In the genomic region with DNA sequence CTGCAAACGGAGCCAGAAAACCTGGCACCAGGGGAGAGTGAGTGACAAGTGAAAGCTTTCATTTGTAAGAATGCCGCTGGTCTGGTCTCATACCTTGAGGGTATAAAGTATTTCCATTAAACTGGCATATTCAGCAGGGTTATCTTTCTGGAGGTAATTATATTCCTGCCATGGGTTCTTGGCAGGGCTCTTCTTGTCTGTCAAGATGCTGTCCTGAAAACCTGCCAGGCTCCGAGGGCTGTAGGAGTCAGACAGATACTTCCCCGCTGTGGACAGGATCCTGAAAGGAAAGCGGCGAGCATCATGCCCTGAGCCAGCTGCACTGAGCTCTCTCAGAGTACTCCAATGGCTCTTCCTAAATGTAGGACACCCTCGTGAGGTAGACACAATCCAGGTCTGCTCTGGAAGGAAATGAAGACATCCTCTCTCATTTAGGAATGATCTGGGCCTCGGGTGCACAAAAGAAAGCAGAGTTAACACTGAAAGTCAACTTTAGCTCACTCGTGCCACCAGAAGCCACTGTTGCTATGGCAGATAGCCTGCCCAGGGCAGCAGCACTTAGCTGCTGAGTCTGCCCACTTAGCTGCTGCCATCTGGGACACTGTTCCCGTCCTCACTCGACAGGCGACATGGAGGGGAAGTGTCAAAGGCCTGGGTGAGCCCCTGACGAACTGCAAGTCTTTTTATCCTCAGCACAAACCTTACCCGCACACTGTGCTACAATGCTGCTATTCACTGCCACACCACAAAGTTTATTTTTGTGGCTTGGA, we compare ENCODE assay signal across 12 mouse cellular contexts. TPM values are rescaled to one million over a fixed set of nuclear protein-coding genes. Genes with fewer than 3 reads are reported as not detected.
DNase-seq lines count a peak whose midpoint lies in the region; ATAC-seq and TF ChIP-seq lines count a peak whose summit lies in the region.
"Had no signal": no experiment of that assay in that cellular context is flagged by ENCODE, and none has a peak within 500 bp of the region (broad histone marks: within the 10 kb centered on the region; RNA-seq: fewer than 3 reads in every experiment).

No protein-coding gene starts in this region.

- peak overlapping the region; percentile 59; the same call in 1 of the 2 replicates for H3K27ac ChIP-seq in forebrain, embryonic 12.5 days
- H3K27ac ChIP-seq in forebrain, embryonic 10.5 days = no peak overlapping the region
- peak overlapping the region; percentile 86 for H3K27ac ChIP-seq in kidney, embryonic 15.5 days
- H3K27ac ChIP-seq in stomach, postnatal 0 days (replicated peaks) = no peak overlapping the region

- ATAC-seq in forebrain, embryonic 12.5 days (ENCODE audit: low FRiP score) = no peak
- ATAC-seq in kidney, embryonic 15.5 days (replicated peaks; ENCODE audit: low FRiP score) = no peak
- no peak for ATAC-seq in stomach, postnatal 0 days (ENCODE audit: low FRiP score, low TSS enrichment)

- H3K4me1 ChIP-seq in forebrain, embryonic 12.5 days = peaks cover 11% of the 10 kb centered on the region
- H3K4me1 ChIP-seq in forebrain, embryonic 10.5 days = no peaks in the 10 kb centered on the region
- H3K4me1 ChIP-seq in kidney, embryonic 15.5 days = peaks cover 37% of the 10 kb centered on the region
- no peaks in the 10 kb centered on the region for H3K4me1 ChIP-seq in stomach, postnatal 0 days (replicated peaks; ENCODE audit: control insufficient read depth, insufficient read depth)

- TF ChIP-seq EP300 in stomach, postnatal 0 days (optimal IDR thresholded peaks at IDR 0.05) = no peak

- peaks cover 4% of the 10 kb centered on the region; the same call in 1 of the 2 replicates for H3K9me3 ChIP-seq in forebrain, embryonic 12.5 days
- no peaks in the 10 kb centered on the region for H3K9me3 ChIP-seq in forebrain, embryonic 10.5 days
- H3K9me3 ChIP-seq in kidney, embryonic 15.5 days (replicated peaks) = no peaks in the 10 kb centered on the region
- no peaks in the 10 kb centered on the region for H3K9me3 ChIP-seq in stomach, postnatal 0 days (ENCODE audit: control insufficient read depth, low read length)
- H3K9me3 ChIP-seq: embryonic facial prominence, embryonic 12.5 days had no signal

- H3K9ac ChIP-seq in forebrain, embryonic 12.5 days = no peak overlapping the region
- H3K9ac ChIP-seq in kidney, embryonic 15.5 days = no peak overlapping the region
- H3K9ac ChIP-seq in stomach, postnatal 0 days (ENCODE audit: low read length) = no peak overlapping the region
- H3K9ac ChIP-seq: embryonic facial prominence, embryonic 12.5 days had no signal

- H3K36me3 ChIP-seq in forebrain, embryonic 12.5 days (replicated peaks) = peaks cover 9% of the 10 kb centered on the region
- H3K36me3 ChIP-seq in forebrain, embryonic 10.5 days (replicated peaks) = peaks cover 29% of the 10 kb centered on the region
- 0 out of 2 replicates have a peak, but pooled peaks cover 6% of the 10 kb centered on the region for H3K36me3 ChIP-seq in kidney, embryonic 15.5 days
- H3K36me3 ChIP-seq in stomach, postnatal 0 days (ENCODE audit: control insufficient read depth, insufficient read depth, low read length) = peaks cover under 1% of the 10 kb centered on the region; the same call in 1 of the 2 replicates

- no peak for DNase-seq in forebrain, embryonic 10.5 days (ENCODE audit: extremely low spot score, low spot score)
- no peak for DNase-seq in kidney, postnatal 25 days
- peak; percentile 25 for DNase-seq in right cerebral cortex, postnatal 4 days
- no peak for DNase-seq in right cerebral cortex, postnatal 36 days (ENCODE audit: low spot score in 2 of 2)
- DNase-seq in stomach, postnatal 0 days (ENCODE audit: low spot score) = no peak
- no peak for DNase-seq in layer of hippocampus, postnatal 25 days (ENCODE audit: extremely low spot score in 1 of 2, low spot score in 1 of 2)
- DNase-seq: adrenal gland, postnatal 25 days; gastrocnemius, postnatal 14 days; kidney, postnatal 14 days had no signal

- 75% methylated on average over 14 of the region's 14 CpGs for WGBS in forebrain, embryonic 12.5 days
- 84% methylated on average over 14 of the region's 14 CpGs for WGBS in forebrain, embryonic 10.5 days
- whole genome bisulfite sequencing in kidney, embryonic 15.5 days = 66% methylated on average over 14 of the region's 14 CpGs
- 69% methylated on average over 14 of the region's 14 CpGs for WGBS in stomach, postnatal 0 days

- no peak overlapping the region for H3K4me2 ChIP-seq in forebrain, embryonic 12.5 days
- H3K4me2 ChIP-seq in kidney, embryonic 15.5 days = no peak overlapping the region
- H3K4me2 ChIP-seq in stomach, postnatal 0 days (replicated peaks; ENCODE audit: low read depth) = no peak overlapping the region
- H3K4me2 ChIP-seq: embryonic facial prominence, embryonic 12.5 days had no signal

- no peak for TF ChIP-seq CTCF in stomach, postnatal 0 days (IDR thresholded peaks at IDR 0.05; ENCODE audit: low read depth)

- H3K27me3 ChIP-seq in forebrain, embryonic 12.5 days = no peaks in the 10 kb centered on the region
- H3K27me3 ChIP-seq in forebrain, embryonic 10.5 days (ENCODE audit: poor library complexity, severe bottlenecking) = no peaks in the 10 kb centered on the region
- no peaks in the 10 kb centered on the region for H3K27me3 ChIP-seq in kidney, embryonic 15.5 days
- no peaks in the 10 kb centered on the region for H3K27me3 ChIP-seq in stomach, postnatal 0 days (ENCODE audit: control insufficient read depth, insufficient read depth, low read length)
- H3K27me3 ChIP-seq: embryonic facial prominence, embryonic 12.5 days had no signal

- no peak overlapping the region for H3K4me3 ChIP-seq in forebrain, embryonic 12.5 days (replicated peaks)
- no peak overlapping the region for H3K4me3 ChIP-seq in forebrain, embryonic 10.5 days
- H3K4me3 ChIP-seq in kidney, embryonic 15.5 days (replicated peaks) = no peak overlapping the region
- H3K4me3 ChIP-seq in stomach, postnatal 0 days (ENCODE audit: low read depth, low read length) = no peak overlapping the region
- H3K4me3 ChIP-seq: embryonic facial prominence, embryonic 12.5 days had no signal

RNA-seq across cellular contexts. Expression of gene Cog7, which starts 44.5 kb away (rescaled TPM):
- polyA plus RNA-seq in forebrain, embryonic 12.5 days (2016; fragmentation: Nextera tagmentation; extraction: Ambion mirVana) = 21.9 and 23.0 TPM in 2 replicates
- 23.3 TPM in 2 replicates for polyA plus RNA-seq in forebrain, embryonic 10.5 days (2016; fragmentation: Nextera tagmentation; extraction: Ambion mirVana)
- 29.1 and 29.5 TPM in 2 replicates for polyA plus RNA-seq in kidney, embryonic 15.5 days (2015; fragmentation: Nextera tagmentation; extraction: Ambion mirVana)
- polyA plus RNA-seq in stomach, postnatal 0 days (2015; fragmentation: Nextera tagmentation; extraction: Ambion mirVana) = 14.1 and 14.5 TPM in 2 replicates
- 10 to 100 TPM; 37.5 to 41.0 TPM for total RNA-seq in layer of hippocampus, postnatal 25 days (2021)

Comparison
In these comparisons a context has a peak if more than half of its experiments do, and no peak if none do; other contexts are left out.
1. H3K27ac ChIP-seq: peak in forebrain, embryonic 12.5 days (single experiment) and kidney, embryonic 15.5 days (single experiment); none in forebrain, embryonic 10.5 days (single experiment) and stomach, postnatal 0 days (single experiment).